Mouse (Mus musculus): ENCODE results near the gene Cox10.

GRCm38 (mm10) chr11:64062226-64062625 lies 17.0 kb downstream of the Cox10 start:
- TF ChIP-seq EP300 (IDR thresholded peaks at IDR 0.05; ENCODE audit: low read length) (0 out of 2 replicates have a peak, but pooled peaks have one; percentile 15), CTCF (conservative IDR thresholded peaks at IDR 0.05 in 1 of 2, IDR thresholded peaks at IDR 0.05 in 1 of 2; ENCODE audit: low read depth in 2 of 2, low read length in 2 of 2) (no peak), HCFC1 (IDR thresholded peaks at IDR 0.05; ENCODE audit: low read depth, low read length) (no peak), USF1 (IDR thresholded peaks at IDR 0.05; ENCODE audit: low read depth, low read length) (no peak), ELF1 (IDR thresholded peaks at IDR 0.05; ENCODE audit: low read depth, low read length) (no peak), E2F4 (IDR thresholded peaks at IDR 0.05; ENCODE audit: insufficient replicate concordance, low read depth, low read length) (no peak), GABPA (IDR thresholded peaks at IDR 0.05; ENCODE audit: insufficient replicate concordance, low read depth, low read length) (no peak), POLR2AphosphoS2 (IDR thresholded peaks at IDR 0.05; ENCODE audit: low read depth, low read length) (no peak), RCOR1 (conservative IDR thresholded peaks at IDR 0.05; ENCODE audit: low read depth, low read length) (no peak), UBTF (IDR thresholded peaks at IDR 0.05; ENCODE audit: low read depth, low read length) (no peak), SIN3A (IDR thresholded peaks at IDR 0.05; ENCODE audit: low read length) (no peak), USF2 (conservative IDR thresholded peaks at IDR 0.05; ENCODE audit: low read depth, low read length) (no peak), BHLHE40 (IDR thresholded peaks at IDR 0.05; ENCODE audit: low read depth, low read length) (peak; percentile 92)

All from CH12.LX (cell line).